Mouse (Mus musculus) testis, adult 2 months (tissue): ENCODE results near the gene Olfr366.

Experiments used
- CTCF ChIP-seq: fragments of 200-500 bp; IDR thresholded peaks from 2 replicates; pipeline ENCODE4 v1.5.1; 2012; ENCODE audit warnings: low read depth, mild to moderate bottlenecking, inconsistent platforms, low read length, moderate library complexity; ENCODE audit not compliant: control insufficient read depth, insufficient read depth, insufficient replicate concordance
- POLR2A ChIP-seq: fragments of 200-500 bp; IDR thresholded peaks from 2 replicates; pipeline ENCODE4 v1.6.1; 2012; ENCODE audit warnings: low read depth, mild to moderate bottlenecking, inconsistent platforms, low read length, moderate library complexity; ENCODE audit not compliant: control insufficient read depth

- TF ChIP-seq POLR2A (no peak), CTCF (no peak)
Observed at GRCm38 (mm10) chr2:37187898-37188297, 23.5 kb upstream of the Olfr366 start, which contains the start of gene Olfr365.
